Mouse (Mus musculus): ENCODE results near the gene Ltbp1.

The Ltbp1 gene

DNA sequence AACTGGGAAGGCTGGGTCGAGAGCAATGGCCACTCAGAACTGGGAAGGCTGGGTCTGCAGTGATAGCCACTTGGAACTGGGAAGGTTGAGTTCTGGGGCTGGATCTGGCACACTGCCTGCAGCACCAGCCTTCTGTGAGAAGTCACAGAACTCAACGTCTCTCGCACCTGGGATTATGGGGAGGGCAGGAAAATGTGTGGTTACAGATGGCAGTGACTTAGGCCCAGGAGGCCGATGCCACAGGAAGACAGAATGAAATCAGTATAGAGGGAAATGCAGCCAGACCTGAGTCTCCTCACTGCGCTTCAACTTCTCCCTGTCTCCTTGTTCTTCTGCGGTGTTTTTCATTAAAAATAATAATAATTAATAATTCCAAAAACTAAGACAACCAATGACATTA is 361.0 kb downstream of the Ltbp1 start:
- no peak for DNase-seq (ENCODE audit: low spot score)

GRCm38 (mm10) chr17:75367486-75368155 is 362.3 kb downstream of the Ltbp1 start:
- no peak for DNase-seq (ENCODE audit: low spot score)

DNA sequence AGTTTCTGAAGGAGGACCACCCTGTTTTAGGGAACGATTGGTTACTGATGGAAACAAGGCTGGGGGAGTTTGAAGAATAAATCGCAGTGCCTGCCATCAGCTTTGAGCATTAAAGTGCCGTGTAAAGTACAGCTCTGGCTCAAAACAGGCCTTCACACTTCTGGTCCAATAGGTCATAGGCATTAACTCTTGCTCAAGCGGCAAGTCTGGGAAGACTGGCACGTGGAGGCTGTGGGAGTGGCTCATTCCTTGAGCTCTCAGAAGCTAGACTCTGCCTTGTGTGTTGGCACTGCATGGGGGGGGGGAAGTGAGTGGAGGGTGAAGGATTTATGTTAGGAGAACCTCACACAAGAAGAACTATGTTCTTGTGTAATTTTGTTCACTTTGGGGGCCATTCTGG is 363.2 kb downstream of the Ltbp1 start:
- DNase-seq (ENCODE audit: low spot score), result no peak

DNA sequence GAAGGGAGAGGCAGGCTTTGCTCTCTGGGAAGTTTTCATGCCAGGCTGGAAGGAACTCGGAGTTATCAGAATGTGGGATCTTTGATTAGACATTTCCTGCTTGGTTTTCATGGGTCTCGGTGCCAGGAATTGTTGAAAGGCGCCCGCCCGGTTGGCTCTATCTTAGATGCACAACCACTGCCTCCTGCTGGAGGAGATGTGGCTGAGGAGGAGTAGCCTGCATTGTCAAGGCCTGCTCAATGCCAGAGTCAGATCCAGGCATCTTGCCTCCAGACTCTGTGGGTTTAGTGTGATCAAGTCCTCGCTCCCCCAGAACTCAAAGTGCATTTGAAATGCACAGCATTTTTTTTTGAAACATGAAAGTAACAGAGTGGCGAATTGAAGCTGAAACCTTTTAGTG is 364.0 kb downstream of the Ltbp1 start:
- DNase-seq (ENCODE audit: low spot score), result peak; percentile 59

- DNase-seq (ENCODE audit: low spot score), result no peak
Measured at GRCm38 (mm10) chr17:75370120-75370519, 364.8 kb downstream of the Ltbp1 start.

DNA sequence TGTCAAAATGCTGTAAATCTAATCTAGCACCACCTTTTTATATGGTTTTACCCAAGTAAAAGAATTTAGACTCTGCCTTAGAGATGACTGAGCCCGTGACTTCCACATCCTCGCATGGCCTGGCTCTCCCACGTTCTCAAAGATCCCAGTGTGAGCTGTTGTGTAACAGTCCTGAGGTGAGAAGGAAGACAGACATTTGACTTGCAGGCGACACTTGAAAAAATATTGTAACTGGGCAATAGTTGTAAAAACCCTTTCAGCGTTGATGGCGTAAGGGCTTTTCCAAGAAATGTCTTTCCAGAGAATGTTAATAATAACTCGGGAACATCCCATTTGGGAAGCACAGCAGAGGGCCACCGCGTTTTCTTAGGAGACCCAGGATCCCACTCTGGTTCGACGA is 366.3 kb downstream of the Ltbp1 start:
- no peak for DNase-seq (ENCODE audit: low spot score)

DNA sequence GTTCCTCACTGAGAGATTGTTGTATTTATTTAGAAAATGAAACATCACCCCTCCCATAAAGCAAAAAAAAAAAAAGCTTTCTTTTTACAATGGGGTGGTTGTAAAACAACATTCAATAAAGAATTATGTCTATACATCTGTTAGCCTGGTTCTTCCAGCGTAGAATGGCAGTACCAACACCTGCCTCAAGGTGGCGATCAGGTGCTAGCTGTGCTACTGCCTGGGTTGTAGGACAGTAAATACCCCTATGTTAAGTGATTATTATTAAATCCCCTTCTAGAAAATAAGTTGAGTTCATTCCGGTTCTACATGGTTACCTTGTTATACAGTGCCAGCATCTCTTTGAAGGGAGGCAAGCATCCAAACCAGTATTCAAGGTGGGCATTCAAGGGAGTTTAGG is 367.0 kb downstream of the Ltbp1 start:
- peak; percentile 79 for DNase-seq (ENCODE audit: low spot score)

- no peak for DNase-seq (ENCODE audit: low spot score)
Measured at GRCm38 (mm10) chr17:75374287-75375024, 369.1 kb downstream of the Ltbp1 start.

- DNase-seq (ENCODE audit: low spot score), result no peak
Measured at GRCm38 (mm10) chr17:75378256-75378871, 373.0 kb downstream of the Ltbp1 start.

DNA sequence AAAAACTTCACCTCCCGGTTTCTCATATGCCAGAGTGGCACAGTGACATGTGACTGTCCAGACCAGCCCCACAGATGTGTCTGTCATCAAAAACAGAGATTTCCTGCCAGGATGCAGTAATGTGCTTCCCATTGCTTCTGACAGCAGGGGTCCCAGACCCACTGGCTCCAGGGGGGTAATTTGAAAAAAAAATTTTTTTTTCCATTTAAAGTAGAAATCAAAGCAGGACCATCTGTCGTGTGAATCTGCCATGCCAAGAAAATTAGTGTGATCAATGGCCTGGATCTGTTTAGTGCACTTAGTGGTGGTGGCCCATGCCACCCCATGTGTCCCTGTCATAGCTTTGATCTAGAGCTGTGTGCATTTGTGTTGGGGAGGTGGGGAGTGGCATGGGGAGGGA is 374.8 kb downstream of the Ltbp1 start:
- no peak for DNase-seq (ENCODE audit: low spot score)

DNA sequence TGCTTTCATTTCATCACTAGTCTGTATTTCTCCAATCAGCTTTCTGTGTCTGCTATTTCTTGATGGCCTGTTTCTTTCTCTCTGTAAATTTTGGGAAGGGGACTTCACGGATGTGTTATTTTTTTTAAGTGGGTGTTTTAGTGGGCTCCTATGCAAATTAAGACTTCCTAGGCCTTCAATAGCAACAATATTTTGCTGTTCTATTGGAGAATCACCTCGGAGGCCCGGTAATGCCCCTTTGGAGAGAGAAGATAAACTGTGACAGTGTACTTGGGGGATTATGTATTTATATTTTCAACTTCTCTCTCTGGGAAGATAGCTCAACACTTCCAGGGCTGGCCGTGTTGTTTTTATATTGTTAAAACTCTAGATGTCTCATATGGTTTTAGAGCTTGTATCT is 383.0 kb downstream of the Ltbp1 start:
- no peak for DNase-seq (ENCODE audit: low spot score)

DNA sequence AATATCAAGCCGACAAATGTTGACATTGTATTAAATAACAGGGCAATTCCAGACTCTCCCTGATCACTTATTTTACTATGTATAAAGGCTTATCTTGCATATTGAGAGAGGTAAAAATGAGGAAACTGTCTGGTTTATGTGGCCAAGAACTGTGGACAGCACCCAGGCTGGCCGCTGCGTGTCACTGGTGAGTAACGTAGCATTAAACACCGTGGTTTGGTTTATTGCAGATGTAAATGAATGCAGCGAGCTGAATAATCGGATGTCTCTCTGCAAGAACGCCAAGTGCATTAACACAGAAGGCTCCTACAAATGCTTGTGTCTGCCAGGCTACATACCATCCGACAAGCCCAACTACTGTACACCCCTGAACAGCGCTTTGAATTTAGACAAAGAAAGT is 384.8 kb downstream of the Ltbp1 start:
- DNase-seq (ENCODE audit: low spot score), result no peak

DNA sequence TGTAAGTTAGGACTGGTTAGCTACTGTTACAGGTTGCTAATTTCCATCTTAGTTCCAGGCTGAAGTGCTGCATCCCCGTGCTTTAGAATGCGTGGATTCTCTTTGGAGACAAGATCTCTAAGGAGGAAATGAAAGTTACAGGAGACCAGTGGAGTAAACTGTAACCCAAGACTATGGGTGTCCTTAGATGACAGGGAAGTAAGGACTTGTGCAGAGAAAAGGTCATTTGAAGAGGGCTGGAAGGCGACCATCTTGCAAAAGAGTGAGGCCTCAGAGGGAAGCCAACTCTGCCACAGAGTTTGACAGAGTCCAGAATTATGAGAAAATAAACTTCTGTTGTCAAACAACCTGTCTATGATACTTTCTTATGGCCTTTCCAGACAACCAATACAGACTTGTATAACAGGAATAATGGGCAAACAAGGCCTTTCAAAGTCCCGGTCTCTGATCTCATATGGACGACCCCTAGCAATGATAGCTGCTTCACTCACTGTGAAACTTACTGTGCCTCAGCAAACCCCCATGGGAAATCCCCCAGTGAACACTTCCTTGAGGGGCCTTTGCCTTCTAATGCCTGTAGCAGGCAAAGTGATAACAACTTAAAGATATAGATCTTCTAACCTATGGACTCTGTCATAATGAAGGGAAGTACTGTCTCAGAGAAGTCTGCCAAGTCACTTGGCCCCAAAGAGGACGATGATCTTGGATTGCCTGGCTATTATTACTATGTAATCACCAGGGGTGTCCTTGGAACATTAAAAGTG is 386.2 kb downstream of the Ltbp1 start:
- DNase-seq (ENCODE audit: low spot score), result no peak

DNA sequence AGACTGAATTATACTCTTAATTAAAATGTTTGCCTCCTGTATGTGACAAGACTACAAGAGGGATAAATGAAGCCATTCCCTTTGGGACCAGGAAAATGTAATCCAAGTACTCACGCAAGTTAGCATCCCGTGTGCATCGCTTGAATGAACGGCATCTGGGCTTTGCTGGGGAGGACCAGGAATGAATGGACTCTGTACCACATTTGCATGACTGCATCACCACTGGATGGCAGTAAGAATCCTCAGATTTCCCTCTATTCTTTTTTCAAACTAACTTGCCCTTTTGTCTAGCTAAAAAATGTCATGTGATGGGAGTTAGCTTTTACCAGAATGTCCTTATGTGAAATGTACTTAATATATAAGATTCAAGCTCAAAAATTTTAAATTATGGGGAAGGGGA is 401.0 kb downstream of the Ltbp1 start:
- no peak for DNase-seq (ENCODE audit: low spot score)

DNA sequence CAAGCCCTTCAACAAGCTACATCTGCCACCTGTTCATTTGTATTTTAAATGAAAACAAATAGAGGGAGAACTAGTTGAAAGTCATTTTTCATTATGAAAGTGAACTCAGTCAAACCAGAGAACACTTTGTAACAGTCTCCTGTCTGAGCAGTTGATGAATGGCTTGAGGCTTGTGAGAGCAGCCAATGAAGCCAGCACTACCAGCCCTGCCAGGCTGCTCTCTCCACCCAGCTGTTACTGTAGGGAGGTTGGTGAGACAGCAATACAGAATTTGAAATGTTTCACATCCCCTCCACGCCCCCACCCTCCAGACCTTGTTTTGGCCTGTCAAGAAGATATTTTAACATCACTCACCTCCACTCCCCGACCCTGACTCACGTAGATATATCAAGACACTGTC is 411.5 kb downstream of the Ltbp1 start:
- DNase-seq (ENCODE audit: low spot score), result no peak

- no peak for DNase-seq (ENCODE audit: low spot score)
Measured at GRCm38 (mm10) chr17:75434152-75434551, 428.8 kb downstream of the Ltbp1 start.

DNA sequence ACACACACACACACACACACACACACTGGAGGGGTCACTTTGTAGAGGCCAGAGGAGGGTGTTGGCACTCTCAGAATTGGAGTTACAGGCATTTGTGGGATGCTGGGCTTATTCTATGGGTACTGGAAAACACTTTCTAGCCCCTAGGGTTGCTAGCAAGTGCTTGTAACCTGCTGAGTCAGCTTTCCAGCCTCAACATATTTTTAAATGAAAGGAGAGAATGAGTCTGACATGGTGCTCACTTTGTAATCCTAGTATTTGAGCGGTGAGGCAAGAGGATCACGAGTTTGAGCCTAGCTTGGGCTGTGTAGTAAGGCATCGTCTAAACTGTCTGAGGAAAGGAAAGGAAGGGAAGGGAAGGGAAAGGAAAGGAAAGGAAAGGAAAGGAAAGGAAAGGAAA is 429.5 kb downstream of the Ltbp1 start:
- DNase-seq (ENCODE audit: low spot score), result no peak

DNA sequence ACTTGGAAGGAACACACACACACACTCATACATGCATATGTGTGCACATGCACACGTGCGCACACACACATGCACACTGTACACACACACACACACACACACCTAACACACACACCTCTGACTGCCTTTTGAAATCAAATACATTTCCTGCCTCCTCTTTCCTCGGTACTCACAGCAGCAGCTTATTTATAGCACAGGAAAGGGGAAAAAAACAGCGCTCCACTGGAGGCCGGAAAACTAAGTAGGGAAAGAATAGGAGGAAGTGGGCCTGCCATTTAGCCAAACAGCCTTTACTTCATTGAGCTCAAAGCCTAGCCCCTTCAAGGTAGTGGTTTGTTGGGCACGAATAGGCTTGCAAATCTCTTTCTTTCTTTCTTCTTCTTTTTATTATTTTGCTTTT is 430.2 kb downstream of the Ltbp1 start, which contains the start of gene Rasgrp3:
Rasgrp3 (plus strand) TSS at position 298 of the 400 bp plus-strand sequence.
- no peak for DNase-seq (ENCODE audit: low spot score)

GRCm38 (mm10) chr17:75436095-75436494 is 430.7 kb downstream of the Ltbp1 start:
- DNase-seq (ENCODE audit: low spot score), result no peak

DNA sequence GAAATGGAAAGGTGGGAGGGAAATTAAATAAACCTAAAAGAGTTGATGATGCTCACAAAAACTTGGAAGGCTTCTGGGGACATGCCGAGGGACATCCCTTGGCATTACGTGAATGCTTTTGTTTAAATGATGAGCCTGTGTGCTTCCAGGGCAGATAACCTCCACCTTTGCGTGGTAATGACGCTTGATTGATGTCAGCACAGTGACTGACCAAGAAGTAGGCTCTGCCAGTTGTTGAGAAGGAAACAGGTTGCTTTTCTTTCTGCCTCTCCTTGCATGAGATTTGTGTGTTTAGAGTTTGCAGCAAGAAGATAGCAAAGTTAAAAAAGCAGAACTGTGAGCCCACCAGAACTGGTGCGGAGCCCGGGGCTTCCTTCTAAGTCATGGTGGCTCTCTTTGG is 431.5 kb downstream of the Ltbp1 start:
- no peak for DNase-seq (ENCODE audit: low spot score)

- DNase-seq (ENCODE audit: low spot score), result no peak
Measured at GRCm38 (mm10) chr17:75437239-75437750, 431.9 kb downstream of the Ltbp1 start.

GRCm38 (mm10) chr17:75438162-75438561 is 432.8 kb downstream of the Ltbp1 start:
- DNase-seq (ENCODE audit: low spot score), result no peak
